Mouse (Mus musculus) heart, postnatal 0 days (tissue): ENCODE data around the gene Nav1.

Experiments
- CTCF ChIP-seq: IDR thresholded peaks from 2 replicates; pipeline ENCODE4 v1.5.1; 2016; ENCODE audit warnings: antibody characterized with exemption, control low read depth, low read depth
- EP300 ChIP-seq: IDR thresholded peaks from 2 replicates; pipeline ENCODE4 v1.6.1; 2016; ENCODE audit warnings: antibody characterized with exemption, low read depth

- TF ChIP-seq EP300 (no peak), CTCF (no peak)
These were observed 29.0 kb upstream of the Nav1 start for GRCm38 (mm10) chr1:135636111-135636511.
